Mouse (Mus musculus) monocyte, adult 2 months (primary cell): ENCODE measurements at regions not wholly inside any gene's neighbourhood (a gene's known extent, or its start where the extent isn't known, plus 50 kb on each side); places are given as distances from the start of the nearest gene placed in this dataset.

Experiments
- DNase-seq, 2 experiments: peaks; one replicate each; pipeline ENCODE4 v3.0.0; 2022; ENCODE audit warnings: low spot score in 2 of 2, low read depth in 1 of 2

GRCm38 (mm10) chr11:63570646-63571045, 351.4 kb downstream of the Hs3st3b1 start:
- no peak for DNase-seq

- no peak for DNase-seq
These were observed 348.8 kb downstream of the Hs3st3b1 start for GRCm38 (mm10) chr11:63573271-63573670.

DNA sequence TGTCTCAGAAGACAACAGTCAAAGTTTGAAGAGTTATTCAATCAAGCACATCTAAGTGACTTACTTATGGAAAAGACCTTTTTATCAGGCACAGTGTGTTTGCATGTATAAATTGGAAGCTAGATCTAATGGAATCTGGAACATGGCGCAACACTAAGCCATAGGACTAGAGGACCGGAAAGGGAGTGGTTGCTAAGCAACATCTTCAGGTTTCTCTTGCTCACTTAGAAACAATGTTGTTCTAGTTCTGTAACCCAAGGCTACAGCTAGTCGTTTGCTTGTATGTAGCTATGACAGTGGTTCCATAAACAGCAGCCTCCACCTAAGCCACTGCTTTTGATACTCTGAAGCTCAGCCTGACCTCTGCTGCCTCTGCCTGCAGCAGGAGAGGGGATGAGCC, 338.8 kb downstream of the Hs3st3b1 start:
- no peak for DNase-seq

DNA sequence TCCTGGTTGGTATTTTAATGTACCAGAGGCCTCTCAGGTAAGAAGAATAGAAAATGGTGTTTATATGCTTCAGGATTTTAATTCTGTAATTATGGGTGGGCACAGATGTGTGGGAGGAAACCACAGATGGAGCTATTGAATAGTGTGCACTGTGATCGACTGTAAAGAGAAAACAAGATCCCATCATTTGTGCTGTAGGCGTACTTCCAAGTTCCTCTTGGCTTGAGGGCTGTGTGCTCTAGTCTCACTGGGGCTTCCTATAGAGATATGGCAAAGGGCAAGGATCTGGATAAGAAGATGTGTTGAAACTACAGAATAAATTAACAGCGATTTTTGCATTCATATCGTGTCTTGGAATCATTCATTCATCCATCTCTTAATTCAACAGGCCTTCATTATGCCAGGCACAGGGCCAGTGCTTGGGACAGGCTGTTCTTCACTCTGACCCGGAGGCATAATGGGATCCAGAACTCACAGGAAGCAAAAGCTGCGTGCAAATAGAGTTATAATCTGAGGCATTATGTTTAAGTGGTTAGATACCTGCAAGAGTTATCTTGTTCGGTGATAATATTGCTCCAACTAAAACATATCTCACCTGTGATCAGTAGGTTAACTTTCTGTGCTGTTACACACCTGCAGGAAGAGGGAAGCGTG, 336.7 kb downstream of the Hs3st3b1 start:
- DNase-seq, result no peak

DNA sequence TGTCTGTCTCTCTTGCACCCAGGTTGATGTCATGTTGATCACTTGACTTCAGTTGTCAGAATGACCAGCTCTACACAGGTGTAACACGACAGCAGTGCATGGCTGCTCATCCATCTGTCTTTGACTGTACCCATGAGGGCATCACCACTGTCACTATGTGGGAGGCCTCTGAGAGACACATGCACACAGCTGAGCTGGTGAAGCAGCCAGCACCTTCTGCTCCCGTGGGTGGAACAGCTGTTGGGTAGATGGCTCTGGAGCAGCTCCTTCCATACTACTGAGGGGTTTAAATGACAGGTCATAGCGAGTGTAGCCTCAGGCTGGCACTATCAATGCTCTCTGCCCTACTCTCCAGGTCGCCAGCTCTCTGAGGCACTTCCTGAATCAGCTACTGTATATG, 301.9 kb downstream of the Hs3st3b1 start:
- no peak for DNase-seq

DNA sequence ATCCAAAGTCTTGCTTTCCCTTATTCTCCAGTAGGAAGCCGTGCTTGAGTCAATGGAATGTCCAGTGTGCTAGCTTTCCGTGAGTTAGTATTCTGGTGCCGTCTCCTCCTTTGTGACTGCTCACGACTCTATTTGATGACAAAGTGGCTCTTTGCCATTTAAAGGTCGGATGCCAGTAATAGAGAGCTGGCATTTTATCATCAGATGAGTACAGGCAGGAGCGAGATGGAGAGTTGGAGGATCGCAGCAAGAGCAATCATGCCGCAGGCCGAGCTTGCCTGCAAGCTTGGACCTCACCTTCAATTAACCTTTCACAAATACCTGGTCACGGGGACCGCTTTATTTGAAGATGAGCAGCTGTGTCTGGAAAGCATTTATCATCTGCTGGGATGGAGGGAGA, 291.8 kb downstream of the Hs3st3b1 start:
- DNase-seq, result no peak

DNA sequence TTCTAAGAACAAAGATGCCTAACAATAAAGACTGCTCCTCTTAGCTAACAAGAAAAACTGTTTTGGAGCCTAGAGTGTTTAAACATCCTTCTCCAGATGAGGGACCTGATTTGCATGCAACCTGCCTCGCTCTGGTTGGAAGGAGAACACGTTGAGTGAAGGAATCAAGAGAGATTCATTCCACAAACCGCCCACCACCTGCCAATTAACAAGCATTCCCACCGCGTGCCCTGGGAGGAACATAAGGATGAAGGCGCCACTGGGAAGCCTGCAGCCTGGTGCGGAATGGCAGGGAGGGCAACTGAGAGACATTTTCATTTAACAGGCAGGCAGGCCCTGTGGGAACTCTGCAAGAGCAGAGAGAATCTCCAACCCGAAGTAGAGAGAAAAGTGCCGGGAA, 265.0 kb downstream of the Hs3st3b1 start:
- DNase-seq, result no peak

DNA sequence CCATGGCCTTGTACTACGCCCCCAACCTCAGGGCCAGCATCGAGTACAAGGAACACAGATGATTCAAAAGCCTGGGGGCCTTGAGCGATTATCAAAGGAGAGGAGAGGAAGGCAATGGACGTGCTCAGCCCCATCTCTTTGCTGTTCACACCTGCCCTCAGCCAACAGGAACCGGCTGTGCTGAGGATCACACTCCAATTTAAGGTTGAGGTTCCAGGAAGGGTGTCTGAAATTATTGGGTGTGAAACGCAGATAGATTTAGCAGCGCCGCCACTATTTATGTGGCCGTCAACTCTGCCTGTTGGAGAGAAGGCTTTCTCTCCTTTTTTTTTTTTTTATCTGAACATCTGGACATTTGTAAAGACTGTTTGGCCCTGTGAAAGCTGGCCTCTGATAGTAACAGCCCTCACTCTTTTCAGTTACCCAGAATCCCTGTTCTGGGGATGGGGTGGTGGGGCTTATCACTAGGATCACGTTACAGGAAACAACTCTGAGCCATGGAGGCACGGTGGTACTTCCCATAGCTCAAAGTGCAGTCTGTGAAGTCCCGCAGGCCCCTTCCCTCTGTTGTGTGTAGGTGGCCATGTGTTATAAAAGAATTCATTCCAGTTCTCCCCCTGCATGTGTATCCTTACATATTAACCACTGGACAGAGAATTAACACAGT, 256.7 kb downstream of the Hs3st3b1 start:
- no peak for DNase-seq

DNA sequence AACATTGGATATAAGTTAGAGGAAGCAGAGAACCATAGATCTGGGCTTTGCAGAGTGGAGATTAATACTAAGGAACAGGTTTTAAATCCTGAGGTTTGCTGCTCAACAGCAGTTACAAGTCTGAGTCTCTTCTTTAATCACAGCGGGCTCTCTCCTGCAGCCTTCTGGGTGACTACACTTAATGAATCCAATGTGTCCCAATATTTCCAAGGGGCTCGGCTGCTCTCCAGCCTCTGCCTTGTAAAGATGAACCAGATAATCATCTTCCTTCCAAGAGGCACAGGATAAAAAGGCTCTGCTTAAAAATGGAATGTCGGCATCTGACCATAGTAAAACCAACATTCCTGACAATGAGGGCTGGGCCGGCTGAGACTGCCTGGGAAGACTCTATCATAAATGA, 251.6 kb downstream of the Hs3st3b1 start:
- no peak for DNase-seq

- no peak for DNase-seq
These were observed 250.3 kb downstream of the Hs3st3b1 start for GRCm38 (mm10) chr11:63671816-63672215.

DNA sequence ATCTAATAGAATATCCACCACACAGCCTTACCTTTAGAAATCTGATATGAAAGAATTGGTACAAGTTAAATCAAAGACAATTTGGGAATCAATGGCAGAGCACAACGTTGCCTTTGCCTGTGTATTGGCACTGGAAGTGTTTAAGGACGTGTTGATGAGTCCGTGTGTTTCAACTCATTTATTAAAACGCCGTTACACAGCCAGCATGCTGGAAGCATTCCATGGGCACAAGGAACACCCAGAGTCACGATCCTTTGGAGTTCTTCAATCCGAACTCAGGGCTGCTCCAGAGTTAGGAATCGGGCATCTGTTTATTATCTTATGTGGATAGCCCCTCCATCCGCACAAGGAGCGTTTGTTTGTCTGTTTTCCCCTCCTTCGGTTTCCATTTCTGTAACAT, 244.2 kb downstream of the Hs3st3b1 start:
- DNase-seq, result no peak

DNA sequence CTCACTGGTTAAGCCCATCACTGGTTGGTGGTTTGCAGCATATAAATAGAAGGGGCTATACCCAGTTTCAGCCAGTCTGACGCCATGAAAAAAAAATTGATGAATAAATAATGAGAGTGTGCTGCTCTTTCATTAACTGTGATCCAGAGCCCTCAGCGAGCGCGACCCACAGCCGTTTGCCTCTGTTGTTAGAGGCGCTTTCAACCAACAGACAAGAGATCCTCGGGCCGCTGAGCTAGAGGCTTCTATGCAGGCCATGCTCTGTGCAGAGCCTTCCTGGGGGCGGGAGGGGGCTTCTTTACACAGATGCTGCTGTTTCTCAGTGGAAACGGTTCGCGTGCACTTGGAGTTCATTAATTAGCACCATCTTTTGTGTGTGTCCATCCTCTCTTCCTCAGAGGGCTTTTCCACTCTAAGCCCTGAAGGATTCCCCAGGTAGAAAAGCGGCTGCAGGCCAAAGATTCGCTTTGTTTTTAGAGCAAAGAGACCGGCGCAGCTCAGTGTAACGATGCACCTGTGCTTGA, 243.6 kb downstream of the Hs3st3b1 start:
- DNase-seq, result no peak

DNA sequence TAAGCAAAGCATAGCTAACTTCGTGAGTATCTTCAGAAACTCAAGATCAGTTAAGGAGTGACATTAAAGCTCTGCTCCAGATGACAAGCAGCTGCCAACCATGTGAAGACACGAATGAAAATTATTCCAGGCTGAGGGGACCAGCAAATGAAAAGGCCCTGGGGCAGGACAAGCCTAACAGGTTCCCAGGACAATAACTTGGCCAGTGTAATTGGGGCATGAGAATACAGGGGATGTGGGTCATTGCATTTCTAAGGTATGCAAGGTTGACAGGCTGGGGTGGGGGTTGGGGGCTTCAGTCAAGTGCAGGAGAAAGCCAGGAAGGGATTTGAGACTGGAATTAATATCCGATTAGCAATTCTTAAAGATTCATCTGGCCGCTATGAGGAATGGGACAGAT, 242.6 kb downstream of the Hs3st3b1 start:
- no peak for DNase-seq

DNA sequence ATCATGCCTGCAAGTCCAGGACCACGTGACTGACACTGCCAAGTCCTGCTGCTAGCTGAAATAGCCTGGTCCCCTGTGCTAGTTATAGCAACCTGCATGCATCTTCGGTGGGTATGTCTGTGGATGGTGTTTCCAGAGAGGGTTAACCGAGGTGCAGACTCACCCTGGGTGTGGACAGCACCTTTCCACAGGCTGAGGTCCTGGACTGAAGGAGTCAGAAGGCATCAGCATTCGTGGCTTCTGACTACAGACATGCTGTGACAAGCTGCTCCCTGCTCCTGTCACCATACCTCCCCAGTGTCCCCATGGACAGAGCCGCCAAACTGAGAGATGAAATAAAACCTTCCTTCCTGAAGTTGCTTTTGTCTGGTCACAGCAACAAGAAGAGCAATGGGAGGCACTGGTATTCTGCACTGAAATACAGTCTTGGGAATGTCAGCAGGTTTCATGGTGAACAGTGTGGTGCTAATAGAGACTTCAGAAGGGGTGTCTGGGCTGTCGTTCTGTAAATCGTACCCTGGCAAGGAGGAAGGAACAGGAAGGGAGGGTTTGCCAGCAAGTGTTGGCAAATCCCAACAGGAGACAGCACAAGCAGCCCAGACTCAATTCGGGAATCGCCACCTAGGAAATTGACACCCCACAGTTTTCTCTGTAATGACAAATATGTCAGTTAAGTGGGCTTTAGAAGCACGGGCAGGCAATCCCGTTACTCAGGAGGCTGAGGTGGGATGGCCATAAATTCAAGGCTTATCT, 237.7 kb downstream of the Hs3st3b1 start:
- no peak for DNase-seq

GRCm38 (mm10) chr11:63691041-63691440, 231.0 kb downstream of the Hs3st3b1 start:
- DNase-seq, result no peak

GRCm38 (mm10) chr11:63704995-63705580, 217.0 kb downstream of the Hs3st3b1 start:
- no peak for DNase-seq

GRCm38 (mm10) chr11:63706057-63706456, 216.0 kb downstream of the Hs3st3b1 start:
- no peak for DNase-seq

DNA sequence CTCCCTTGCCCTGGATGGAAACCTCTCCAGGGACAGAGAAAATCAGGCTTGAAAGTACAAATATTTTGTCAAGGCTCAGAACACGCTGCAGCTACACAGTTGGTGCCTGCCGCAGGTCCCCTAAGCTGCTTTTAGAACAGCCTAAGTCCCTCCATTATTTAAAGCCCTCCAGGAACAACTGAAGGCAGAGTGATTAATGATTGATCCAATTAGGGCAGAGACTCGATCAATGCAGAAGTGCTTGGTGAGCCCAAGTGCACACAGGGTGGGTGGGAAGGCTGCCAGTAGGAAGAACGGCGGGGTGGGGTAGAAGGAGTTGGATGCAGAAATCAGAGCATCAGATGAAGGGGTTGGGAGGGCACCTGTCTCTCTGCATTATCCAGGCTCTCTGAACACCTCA, 215.0 kb downstream of the Hs3st3b1 start:
- no peak for DNase-seq

DNA sequence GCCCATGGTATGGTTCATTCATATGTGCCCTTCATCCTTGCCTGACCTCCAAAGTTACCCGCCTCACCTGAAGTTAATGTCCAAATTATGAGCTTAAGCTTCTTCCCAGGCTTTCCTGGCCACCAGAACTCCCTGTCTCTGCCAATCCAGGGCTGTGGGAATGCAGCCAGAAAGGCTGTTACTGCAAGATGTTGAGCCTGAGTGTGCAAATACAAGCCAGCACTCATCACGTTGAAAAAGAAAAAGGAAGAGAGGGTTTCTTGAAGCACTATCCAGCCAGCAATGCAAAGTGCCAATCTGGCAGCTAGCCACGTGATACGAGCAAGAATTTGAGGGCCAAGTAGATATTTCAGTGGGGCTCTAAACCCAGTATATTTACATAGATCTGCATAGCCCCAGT, 213.7 kb downstream of the Hs3st3b1 start:
- DNase-seq, result no peak

GRCm38 (mm10) chr11:63712053-63712864, 209.8 kb downstream of the Hs3st3b1 start:
- DNase-seq, result no peak

GRCm38 (mm10) chr11:63722261-63722660, 199.8 kb downstream of the Hs3st3b1 start:
- no peak for DNase-seq
